Mouse (Mus musculus): Measurements from ENCODE around the gene Gsap. TPM values are rescaled to one million over a fixed set of nuclear protein-coding genes. Genes with fewer than 3 reads are reported as not detected.

Gsap gene
- polyA plus RNA-seq, 1 experiment from 2014 or later, result 3.8 TPM

Other genes starting within 250 kb of the Gsap start
- gene Rsbn1l, start 229.9 kb upstream of the Gsap start, polyA plus RNA-seq (2016; fragmentation: Nextera tagmentation; extraction: Ambion mirVana), result 4.9 and 7.0 TPM in 2 replicates
- gene Ptpn12, start 130.3 kb upstream of the Gsap start, polyA plus RNA-seq (2016; fragmentation: Nextera tagmentation; extraction: Ambion mirVana), result 25.5 and 26.7 TPM in 2 replicates
- gene Fgl2, start 186.4 kb downstream of the Gsap start, polyA plus RNA-seq (2016; fragmentation: Nextera tagmentation; extraction: Ambion mirVana), result 0.66 and 0.84 TPM in 2 replicates
- gene Ccdc146, start 238.4 kb downstream of the Gsap start, polyA plus RNA-seq (2016; fragmentation: Nextera tagmentation; extraction: Ambion mirVana), result 0.06 TPM in 1 of 2 replicates, not detected in the other
- 5.5 and 5.7 TPM in 2 replicates for gene Fam185a, start 238.7 kb downstream of the Gsap start, polyA plus RNA-seq (2016; fragmentation: Nextera tagmentation; extraction: Ambion mirVana)